Mouse (Mus musculus): ENCODE measurements around the gene Tmem176a. TPM values are rescaled to one million over a fixed set of nuclear protein-coding genes. Genes with fewer than 3 reads are reported as not detected.

Tmem176a gene
- polyA plus RNA-seq, 1 experiment from 2014 or later, result 59.6 TPM

Other genes with a start within 250 kb of the Tmem176a start
- 23.4 and 28.1 TPM in 2 replicates for gene Repin1, start 247.0 kb upstream of the Tmem176a start, polyA plus RNA-seq (2015; fragmentation: Nextera tagmentation; extraction: Ambion mirVana)
- gene Gm44965, start 247.0 kb upstream of the Tmem176a start, polyA plus RNA-seq (2015; fragmentation: Nextera tagmentation; extraction: Ambion mirVana), result not detected in 2 replicates
- gene Zfp775, start 238.9 kb upstream of the Tmem176a start, polyA plus RNA-seq (2015; fragmentation: Nextera tagmentation; extraction: Ambion mirVana), result 5.7 and 7.3 TPM in 2 replicates
- gene AI854703, start 214.2 kb upstream of the Tmem176a start, polyA plus RNA-seq (2015; fragmentation: Nextera tagmentation; extraction: Ambion mirVana), result 0.94 and 1.0 TPM in 2 replicates
- 1.6 and 1.7 TPM in 2 replicates for gene Gimap8, start 193.7 kb upstream of the Tmem176a start, polyA plus RNA-seq (2015; fragmentation: Nextera tagmentation; extraction: Ambion mirVana)
- gene Gimap9, start 164.8 kb upstream of the Tmem176a start, polyA plus RNA-seq (2015; fragmentation: Nextera tagmentation; extraction: Ambion mirVana), result 7.9 and 10.3 TPM in 2 replicates
- gene Gimap4, start 156.4 kb upstream of the Tmem176a start, polyA plus RNA-seq (2015; fragmentation: Nextera tagmentation; extraction: Ambion mirVana), result 23.5 and 27.1 TPM in 2 replicates
- gene Gimap6, start 132.7 kb upstream of the Tmem176a start, polyA plus RNA-seq (2015; fragmentation: Nextera tagmentation; extraction: Ambion mirVana), result 32.3 and 35.6 TPM in 2 replicates
- gene Gm28053, start 122.3 kb upstream of the Tmem176a start, polyA plus RNA-seq (2015; fragmentation: Nextera tagmentation; extraction: Ambion mirVana), result 3.3 and 4.6 TPM in 2 replicates
- gene Gimap7, start 122.3 kb upstream of the Tmem176a start, polyA plus RNA-seq (2015; fragmentation: Nextera tagmentation; extraction: Ambion mirVana), result 0.23 and 0.27 TPM in 2 replicates
- 26.4 and 31.6 TPM in 2 replicates for gene Gimap1, start 101.9 kb upstream of the Tmem176a start, polyA plus RNA-seq (2015; fragmentation: Nextera tagmentation; extraction: Ambion mirVana)
- gene Gimap5, start 94.7 kb upstream of the Tmem176a start, polyA plus RNA-seq (2015; fragmentation: Nextera tagmentation; extraction: Ambion mirVana), result 6.2 and 9.4 TPM in 2 replicates
- 0.08 TPM in 1 of 2 replicates, not detected in the other for gene Gimap3, start 70.1 kb upstream of the Tmem176a start, polyA plus RNA-seq (2015; fragmentation: Nextera tagmentation; extraction: Ambion mirVana)
- 191 and 255 TPM in 2 replicates for gene Tmem176b, start 577 bp downstream of the Tmem176a start, polyA plus RNA-seq (2015; fragmentation: Nextera tagmentation; extraction: Ambion mirVana)
- gene Aoc1, start 32.0 kb downstream of the Tmem176a start, polyA plus RNA-seq (2015; fragmentation: Nextera tagmentation; extraction: Ambion mirVana), result not detected in 2 replicates
- gene 1600015I10Rik, start 89.0 kb downstream of the Tmem176a start, polyA plus RNA-seq (2015; fragmentation: Nextera tagmentation; extraction: Ambion mirVana), result not detected in 2 replicates
- gene Doxl2, start 134.0 kb downstream of the Tmem176a start, polyA plus RNA-seq (2015; fragmentation: Nextera tagmentation; extraction: Ambion mirVana), result not detected in 2 replicates
- gene Svs1, start 145.9 kb downstream of the Tmem176a start, polyA plus RNA-seq (2015; fragmentation: Nextera tagmentation; extraction: Ambion mirVana), result not detected in 2 replicates
- gene Gpnmb, start 195.6 kb downstream of the Tmem176a start, polyA plus RNA-seq (2015; fragmentation: Nextera tagmentation; extraction: Ambion mirVana), result 5.5 and 16.5 TPM in 2 replicates
- gene Malsu1, start 232.9 kb downstream of the Tmem176a start, polyA plus RNA-seq (2015; fragmentation: Nextera tagmentation; extraction: Ambion mirVana), result 55.0 and 60.0 TPM in 2 replicates